Mouse (Mus musculus): ENCODE measurements around the gene Otof. TPM values are rescaled to one million over a fixed set of nuclear protein-coding genes. Genes with fewer than 3 reads are reported as not detected.

Gene Otof
- polyA plus RNA-seq (2015; fragmentation: Nextera tagmentation; extraction: Ambion mirVana) = 0.37 and 0.40 TPM in 2 replicates

DNA sequence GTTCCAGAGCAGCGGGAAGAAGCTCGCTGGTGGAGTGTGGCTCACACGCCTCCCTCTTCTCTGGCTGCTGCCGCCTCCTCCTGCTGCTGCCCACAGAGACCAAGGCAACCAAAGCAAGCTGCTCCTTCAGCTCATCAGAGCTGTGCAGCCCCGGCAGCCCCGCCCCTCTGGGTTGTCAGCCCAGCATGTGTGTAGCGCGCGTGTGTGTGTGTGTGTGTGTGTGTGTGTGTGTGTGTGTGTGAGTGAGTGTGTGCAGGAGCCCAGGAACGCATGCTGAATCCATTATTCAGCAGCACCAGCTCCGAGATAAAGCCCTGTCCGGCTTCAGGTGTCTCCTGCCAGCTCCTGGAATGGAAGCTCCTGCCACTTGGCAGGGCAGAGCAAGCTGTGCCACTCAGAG, at the start of gene Otof:
Otof (minus strand) TSS at position 112 of the 400 bp plus-strand sequence.
- Histone ChIP-seq H3K4me2 (peak within 1 kb of the TSS; percentile 16; the same call in 1 of the 2 replicates), H3K9me3 (no peaks in the 10 kb centered on the region), H3K27ac (no peak within 1 kb of the TSS), H3K27me3 (replicated peaks) (peaks cover 19% of the 10 kb centered on the region; the same call in 1 of the 2 replicates), H3K4me1 (peaks cover 17% of the 10 kb centered on the region; the same call in 1 of the 2 replicates), H3K4me3 (replicated peaks) (no peak within 1 kb of the TSS), H3K9ac (no peak within 1 kb of the TSS), H3K36me3 (no peaks in the 10 kb centered on the region)
- 0 out of 2 replicates have a peak, but pooled peaks have one; percentile 23 for ATAC-seq (ENCODE audit: insufficient read depth, low FRiP score, low read depth)
- 17% methylated on average over 11 of the region's 12 CpGs for WGBS

GRCm38 (mm10) chr5:30497299-30497698, 35.6 kb upstream of the Otof start:
- H3K27ac ChIP-seq = no peak overlapping the region
- no peaks in the 10 kb centered on the region for H3K9me3 ChIP-seq
- no peak for ATAC-seq (ENCODE audit: insufficient read depth, low FRiP score, low read depth)
- no peaks in the 10 kb centered on the region for H3K27me3 ChIP-seq (replicated peaks)
- H3K9ac ChIP-seq = no peak overlapping the region
- H3K4me1 ChIP-seq = no peaks in the 10 kb centered on the region; the same call in 1 of the 2 replicates
- no peaks in the 10 kb centered on the region for H3K36me3 ChIP-seq
- 59% methylated on average over 7 of the region's 7 CpGs for WGBS
- H3K4me3 ChIP-seq (replicated peaks) = no peak overlapping the region
- no peak overlapping the region for H3K4me2 ChIP-seq

- Histone ChIP-seq H3K9me3 (no peaks in the 10 kb centered on the region), H3K27me3 (replicated peaks) (no peaks in the 10 kb centered on the region), H3K4me2 (no peak overlapping the region), H3K4me1 (no peaks in the 10 kb centered on the region; the same call in 1 of the 2 replicates), H3K36me3 (no peaks in the 10 kb centered on the region), H3K27ac (no peak overlapping the region), H3K9ac (no peak overlapping the region), H3K4me3 (replicated peaks) (no peak overlapping the region)
- 73% methylated on average over 8 of the region's 8 CpGs for WGBS
- no peak for ATAC-seq (ENCODE audit: insufficient read depth, low FRiP score, low read depth)
These were observed 35.1 kb upstream of the Otof start for GRCm38 (mm10) chr5:30496821-30497220.

GRCm38 (mm10) chr5:30495288-30495687, 33.6 kb upstream of the Otof start:
- 88% methylated on average over 2 of the region's 2 CpGs for WGBS

DNA sequence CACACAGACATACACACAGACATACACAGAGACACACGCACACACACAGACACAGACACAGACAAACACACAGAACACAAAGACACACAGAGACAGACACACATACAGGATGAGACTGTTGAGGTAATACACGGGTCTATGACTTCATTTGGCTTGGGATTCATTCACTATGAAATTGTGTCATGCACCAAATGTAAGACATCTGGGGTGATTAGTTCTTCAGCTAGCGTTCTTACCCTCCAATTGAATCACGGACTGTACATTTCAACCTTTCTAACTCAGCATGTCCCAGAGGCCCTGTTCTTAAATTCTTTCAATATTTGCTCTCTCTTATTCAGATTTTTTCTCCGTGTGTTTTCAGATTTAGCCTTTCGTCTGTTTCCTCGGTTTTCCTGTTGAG, 32.9 kb upstream of the Otof start:
- Histone ChIP-seq H3K9me3 (no peaks in the 10 kb centered on the region), H3K4me3 (replicated peaks) (no peak overlapping the region), H3K27me3 (replicated peaks) (no peaks in the 10 kb centered on the region), H3K36me3 (no peaks in the 10 kb centered on the region), H3K27ac (peak overlapping the region; percentile 37; the same call in 1 of the 2 replicates), H3K4me1 (peaks cover 6% of the 10 kb centered on the region; the same call in 1 of the 2 replicates), H3K4me2 (no peak overlapping the region), H3K9ac (no peak overlapping the region)
- ATAC-seq (ENCODE audit: insufficient read depth, low FRiP score, low read depth) = no peak
- 52% methylated on average over 7 of the region's 7 CpGs for WGBS

More at GRCm38 (mm10) chr5:30495288-30495687, 33.6 kb upstream of the Otof start:
- Histone ChIP-seq H3K4me3 (replicated peaks) (no peak overlapping the region), H3K9ac (no peak overlapping the region), H3K36me3 (no peaks in the 10 kb centered on the region), H3K4me1 (peaks cover 4% of the 10 kb centered on the region; the same call in 1 of the 2 replicates), H3K4me2 (no peak overlapping the region), H3K27ac (peak overlapping the region; percentile 37), H3K27me3 (replicated peaks) (no peaks in the 10 kb centered on the region), H3K9me3 (no peaks in the 10 kb centered on the region)
- peak; percentile 44 for ATAC-seq (ENCODE audit: insufficient read depth, low FRiP score, low read depth)

GRCm38 (mm10) chr5:30493723-30494122, 32.0 kb upstream of the Otof start:
- no peaks in the 10 kb centered on the region for H3K27me3 ChIP-seq (replicated peaks)
- H3K4me2 ChIP-seq = no peak overlapping the region
- no peak overlapping the region for H3K9ac ChIP-seq
- H3K4me1 ChIP-seq = peaks cover 6% of the 10 kb centered on the region; the same call in 1 of the 2 replicates
- no peak overlapping the region for H3K27ac ChIP-seq
- no peak overlapping the region for H3K4me3 ChIP-seq (replicated peaks)
- no peak for ATAC-seq (ENCODE audit: insufficient read depth, low FRiP score, low read depth)
- no peaks in the 10 kb centered on the region for H3K9me3 ChIP-seq
- 61% methylated on average over 7 of the region's 7 CpGs for WGBS
- no peaks in the 10 kb centered on the region for H3K36me3 ChIP-seq

DNA sequence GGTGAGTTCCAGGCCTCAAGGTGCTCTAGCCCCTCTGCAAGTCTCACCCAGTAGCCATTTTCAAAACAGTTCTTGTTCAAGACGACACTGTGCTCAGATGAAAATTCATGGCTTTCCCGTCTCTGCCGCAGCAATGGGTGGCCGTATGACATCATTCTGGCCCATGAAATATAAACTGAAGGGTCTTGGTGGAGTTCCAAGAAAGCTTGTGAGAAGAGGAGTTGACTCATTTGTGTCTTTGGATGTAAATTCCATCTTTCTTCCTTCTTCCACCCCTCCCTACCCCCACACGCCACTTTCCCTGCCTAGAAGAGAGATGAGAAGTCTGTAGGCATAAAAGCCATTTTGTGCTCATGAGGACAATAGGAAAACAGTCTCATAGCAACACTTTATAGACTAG, 29.1 kb upstream of the Otof start:
- H3K4me2 ChIP-seq = no peak overlapping the region
- H3K9ac ChIP-seq = no peak overlapping the region
- 37% methylated on average over 5 of the region's 5 CpGs for WGBS
- H3K9me3 ChIP-seq = no peaks in the 10 kb centered on the region
- no peaks in the 10 kb centered on the region for H3K36me3 ChIP-seq
- H3K27me3 ChIP-seq (replicated peaks) = no peaks in the 10 kb centered on the region
- no peak overlapping the region for H3K4me3 ChIP-seq (replicated peaks)
- no peak for ATAC-seq (ENCODE audit: insufficient read depth, low FRiP score, low read depth)
- H3K27ac ChIP-seq = peak overlapping the region; percentile 17; the same call in 1 of the 2 replicates
- peaks cover 6% of the 10 kb centered on the region; the same call in 1 of the 2 replicates for H3K4me1 ChIP-seq

- Histone ChIP-seq H3K9me3 (no peaks in the 10 kb centered on the region), H3K4me3 (replicated peaks) (no peak overlapping the region), H3K4me2 (no peak overlapping the region), H3K27ac (no peak overlapping the region), H3K27me3 (replicated peaks) (no peaks in the 10 kb centered on the region), H3K4me1 (peaks cover 7% of the 10 kb centered on the region), H3K9ac (no peak overlapping the region), H3K36me3 (no peaks in the 10 kb centered on the region)
- no peak for ATAC-seq (ENCODE audit: insufficient read depth, low FRiP score, low read depth)
These were observed 28.5 kb upstream of the Otof start for GRCm38 (mm10) chr5:30490215-30490614.

GRCm38 (mm10) chr5:30485136-30485535, 23.4 kb upstream of the Otof start:
- H3K36me3 ChIP-seq = no peaks in the 10 kb centered on the region
- no peak overlapping the region for H3K4me3 ChIP-seq (replicated peaks)
- WGBS = 63% methylated on average over 6 of the region's 6 CpGs
- no peak overlapping the region for H3K9ac ChIP-seq
- ATAC-seq (ENCODE audit: insufficient read depth, low FRiP score, low read depth) = no peak
- H3K9me3 ChIP-seq = no peaks in the 10 kb centered on the region
- no peak overlapping the region; the same call in 1 of the 2 replicates for H3K27ac ChIP-seq
- H3K4me2 ChIP-seq = no peak overlapping the region
- H3K27me3 ChIP-seq (replicated peaks) = no peaks in the 10 kb centered on the region
- peaks cover 6% of the 10 kb centered on the region; the same call in 1 of the 2 replicates for H3K4me1 ChIP-seq

GRCm38 (mm10) chr5:30484591-30484990, 22.9 kb upstream of the Otof start:
- H3K9ac ChIP-seq = no peak overlapping the region
- no peaks in the 10 kb centered on the region for H3K27me3 ChIP-seq (replicated peaks)
- H3K27ac ChIP-seq = no peak overlapping the region
- no peaks in the 10 kb centered on the region for H3K9me3 ChIP-seq
- H3K4me1 ChIP-seq = peaks cover 6% of the 10 kb centered on the region; the same call in 1 of the 2 replicates
- WGBS = 70% methylated on average over 5 of the region's 5 CpGs
- H3K36me3 ChIP-seq = no peaks in the 10 kb centered on the region
- ATAC-seq (ENCODE audit: insufficient read depth, low FRiP score, low read depth) = no peak
- no peak overlapping the region for H3K4me3 ChIP-seq (replicated peaks)
- H3K4me2 ChIP-seq = no peak overlapping the region

GRCm38 (mm10) chr5:30483533-30483932, 21.8 kb upstream of the Otof start:
- H3K4me2 ChIP-seq = no peak overlapping the region
- no peaks in the 10 kb centered on the region for H3K9me3 ChIP-seq
- H3K4me3 ChIP-seq (replicated peaks) = no peak overlapping the region
- H3K27ac ChIP-seq = no peak overlapping the region
- no peaks in the 10 kb centered on the region for H3K36me3 ChIP-seq
- 86% methylated on average over 8 of the region's 8 CpGs for WGBS
- no peaks in the 10 kb centered on the region for H3K27me3 ChIP-seq (replicated peaks)
- no peak overlapping the region for H3K9ac ChIP-seq
- no peak for ATAC-seq (ENCODE audit: insufficient read depth, low FRiP score, low read depth)
- peaks cover 6% of the 10 kb centered on the region; the same call in 1 of the 2 replicates for H3K4me1 ChIP-seq

DNA sequence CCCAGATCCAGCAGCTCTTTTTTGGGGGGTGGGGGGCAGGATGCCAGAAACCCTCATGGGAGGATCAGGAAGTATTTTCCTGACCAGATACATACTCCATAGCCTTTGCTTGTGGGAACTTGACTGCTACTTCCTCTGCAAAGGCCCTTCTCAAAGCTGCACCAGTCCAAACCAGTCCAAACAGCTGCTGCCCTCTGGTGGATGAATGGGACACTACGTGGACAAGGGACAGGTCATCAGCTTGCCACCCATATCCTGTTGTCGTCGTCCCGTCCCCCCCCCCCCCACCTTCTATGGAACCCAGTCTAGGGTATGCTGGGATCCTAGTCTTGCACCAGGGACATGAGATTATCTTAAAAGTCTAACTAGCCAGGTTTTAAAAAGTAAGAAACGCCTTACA, 20.6 kb upstream of the Otof start:
- no peak for ATAC-seq (ENCODE audit: insufficient read depth, low FRiP score, low read depth)
- Histone ChIP-seq H3K9ac (no peak overlapping the region), H3K9me3 (no peaks in the 10 kb centered on the region), H3K4me1 (peaks cover 6% of the 10 kb centered on the region; the same call in 1 of the 2 replicates), H3K4me3 (replicated peaks) (no peak overlapping the region), H3K4me2 (no peak overlapping the region), H3K27me3 (replicated peaks) (no peaks in the 10 kb centered on the region), H3K36me3 (no peaks in the 10 kb centered on the region), H3K27ac (no peak overlapping the region)
- 18% methylated on average over 5 of the region's 5 CpGs for WGBS

DNA sequence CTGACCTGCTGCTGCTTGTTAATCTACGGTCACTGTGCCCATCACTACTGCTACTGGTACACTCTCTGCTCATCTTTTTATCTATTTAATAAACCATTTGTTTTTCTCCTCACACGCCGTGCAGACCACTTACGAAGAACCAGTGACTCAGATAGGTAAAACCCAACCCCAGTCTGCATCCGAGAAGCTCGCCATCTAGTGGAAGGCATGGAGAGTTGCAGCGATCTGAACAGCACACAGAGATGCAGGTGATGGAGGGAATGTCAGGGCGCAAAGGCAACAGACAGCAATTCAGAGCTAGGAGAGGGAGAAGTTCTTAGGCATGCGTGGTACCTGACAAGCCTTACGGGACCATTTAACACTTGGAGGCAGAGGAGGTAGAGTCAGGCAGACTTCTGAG, 14.8 kb upstream of the Otof start:
- no peak overlapping the region for H3K9ac ChIP-seq
- 34% methylated on average over 10 of the region's 10 CpGs for WGBS

More for the DNA sequence above, 14.8 kb upstream of the Otof start:
- Histone ChIP-seq H3K27me3 (replicated peaks) (no peaks in the 10 kb centered on the region), H3K9me3 (no peaks in the 10 kb centered on the region), H3K27ac (no peak overlapping the region), H3K4me3 (replicated peaks) (no peak overlapping the region), H3K36me3 (no peaks in the 10 kb centered on the region), H3K4me1 (no peaks in the 10 kb centered on the region), H3K4me2 (no peak overlapping the region)
- ATAC-seq (ENCODE audit: insufficient read depth, low FRiP score, low read depth) = no peak

Data from stomach, embryonic 15.5 days (tissue).